Mouse (Mus musculus): ENCODE results near the gene Gm42417.

DNA sequence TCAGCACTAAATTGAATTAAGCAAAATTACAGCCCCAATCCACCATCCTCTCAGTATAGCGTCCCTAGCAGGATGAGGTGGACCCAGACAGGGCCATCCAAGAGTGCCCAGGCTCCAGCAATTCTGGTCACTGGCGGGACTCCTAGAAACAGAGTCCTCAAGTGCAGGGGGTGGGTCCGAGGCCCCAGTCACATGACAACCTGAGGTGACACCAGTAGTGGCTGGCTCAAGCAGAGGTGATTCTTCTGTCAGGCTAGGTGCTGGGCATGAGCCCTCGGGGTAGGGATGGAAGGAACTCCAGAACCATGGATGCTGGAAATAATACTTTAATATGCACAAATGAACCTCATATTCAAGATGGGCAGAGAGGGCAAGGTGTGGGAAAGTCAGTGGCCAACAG is 23.2 kb upstream of the Gm42417 start:
- no peak for TF ChIP-seq POLR2A (IDR thresholded peaks at IDR 0.05; ENCODE audit: low read depth, low read length)
- TF ChIP-seq CTCF (IDR thresholded peaks at IDR 0.05; ENCODE audit: extremely low read depth, insufficient read depth, insufficient read length, insufficient replicate concordance) = no peak

Data from spleen, adult 2 months (tissue).